Mouse (Mus musculus): ENCODE results near the gene Rtcb. TPM values are rescaled to one million over a fixed set of nuclear protein-coding genes. Genes with fewer than 3 reads are reported as not detected.
A peak's percentile ranks its signal among the peaks of the same experiment; 100 is the strongest.

Rtcb gene
- polyA plus RNA-seq, 1 experiment from 2014 or later = 164 TPM

GRCm38 (mm10) chr10:85968157-85968634, 10.6 kb upstream of the Rtcb start:
- no peak overlapping the region for H3K4me3 ChIP-seq (replicated peaks)
- H3K27ac ChIP-seq (replicated peaks) = no peak overlapping the region
- WGBS = 10% methylated on average over 7 of the region's 7 CpGs
- H3K9ac ChIP-seq (replicated peaks) = no peak overlapping the region
- H3K9me3 ChIP-seq (replicated peaks) = no peaks in the 10 kb centered on the region
- H3K4me2 ChIP-seq = no peak overlapping the region
- no peaks in the 10 kb centered on the region for H3K4me1 ChIP-seq
- no peaks in the 10 kb centered on the region for H3K27me3 ChIP-seq (replicated peaks)
- ATAC-seq (ENCODE audit: low FRiP score) = peak; percentile 82; the same call in 1 of the 2 replicates
- H3K36me3 ChIP-seq = no peaks in the 10 kb centered on the region

GRCm38 (mm10) chr10:85967411-85968156, 10.0 kb upstream of the Rtcb start:
- Histone ChIP-seq H3K9ac (replicated peaks) (no peak overlapping the region), H3K4me1 (no peaks in the 10 kb centered on the region), H3K4me3 (replicated peaks) (no peak overlapping the region), H3K27ac (replicated peaks) (no peak overlapping the region), H3K9me3 (replicated peaks) (no peaks in the 10 kb centered on the region), H3K27me3 (replicated peaks) (no peaks in the 10 kb centered on the region), H3K36me3 (no peaks in the 10 kb centered on the region), H3K4me2 (no peak overlapping the region)
- 65% methylated on average over 17 of the region's 17 CpGs for WGBS
- ATAC-seq (ENCODE audit: low FRiP score) = peak; percentile 41; the same call in 1 of the 2 replicates

GRCm38 (mm10) chr10:85966476-85966875, 8.9 kb upstream of the Rtcb start:
- no peaks in the 10 kb centered on the region for H3K4me1 ChIP-seq
- ATAC-seq (ENCODE audit: low FRiP score) = no peak

GRCm38 (mm10) chr10:85964316-85964715, 6.7 kb upstream of the Rtcb start:
- WGBS = 92% methylated on average over 7 of the region's 7 CpGs
- no peak for ATAC-seq (ENCODE audit: low FRiP score)
- no peak overlapping the region for H3K4me3 ChIP-seq (replicated peaks)
- H3K4me2 ChIP-seq = no peak overlapping the region
- H3K9me3 ChIP-seq (replicated peaks) = no peaks in the 10 kb centered on the region
- no peak overlapping the region for H3K27ac ChIP-seq (replicated peaks)
- H3K27me3 ChIP-seq (replicated peaks) = no peaks in the 10 kb centered on the region
- H3K4me1 ChIP-seq = no peaks in the 10 kb centered on the region
- H3K9ac ChIP-seq (replicated peaks) = no peak overlapping the region
- H3K36me3 ChIP-seq = no peaks in the 10 kb centered on the region

More at GRCm38 (mm10) chr10:85966476-85966875, 8.9 kb upstream of the Rtcb start:
- Histone ChIP-seq H3K27me3 (replicated peaks) (no peaks in the 10 kb centered on the region), H3K4me3 (replicated peaks) (no peak overlapping the region), H3K9ac (replicated peaks) (no peak overlapping the region), H3K36me3 (no peaks in the 10 kb centered on the region), H3K27ac (replicated peaks) (no peak overlapping the region), H3K9me3 (replicated peaks) (no peaks in the 10 kb centered on the region), H3K4me2 (no peak overlapping the region)
- 45% methylated on average over 2 of the region's 2 CpGs for WGBS

GRCm38 (mm10) chr10:85962897-85963296, 5.3 kb upstream of the Rtcb start:
- WGBS = 74% methylated on average over 9 of the region's 9 CpGs
- no peaks in the 10 kb centered on the region for H3K27me3 ChIP-seq (replicated peaks)

GRCm38 (mm10) chr10:85956871-85957419, 678 bp downstream of the Rtcb start:
- Histone ChIP-seq H3K4me2 (peak overlapping the region; percentile 75), H3K4me1 (peaks cover 28% of the 10 kb centered on the region), H3K4me3 (replicated peaks) (peak overlapping the region; percentile 84), H3K9me3 (replicated peaks) (no peaks in the 10 kb centered on the region), H3K9ac (replicated peaks) (peak overlapping the region; percentile 82), H3K36me3 (peaks cover 25% of the 10 kb centered on the region), H3K27me3 (replicated peaks) (no peaks in the 10 kb centered on the region), H3K27ac (replicated peaks) (peak overlapping the region; percentile 86)
- ATAC-seq (ENCODE audit: low FRiP score) = 0 out of 2 replicates have a peak, but pooled peaks have one; percentile 11
- WGBS = 6% methylated on average over 20 of the region's 20 CpGs

More at GRCm38 (mm10) chr10:85962897-85963296, 5.3 kb upstream of the Rtcb start:
- H3K9ac ChIP-seq (replicated peaks) = no peak overlapping the region
- no peak overlapping the region for H3K27ac ChIP-seq (replicated peaks)
- ATAC-seq (ENCODE audit: low FRiP score) = no peak
- no peak overlapping the region for H3K4me2 ChIP-seq
- no peaks in the 10 kb centered on the region for H3K9me3 ChIP-seq (replicated peaks)
- H3K36me3 ChIP-seq = no peaks in the 10 kb centered on the region
- no peak overlapping the region for H3K4me3 ChIP-seq (replicated peaks)
- no peaks in the 10 kb centered on the region for H3K4me1 ChIP-seq

GRCm38 (mm10) chr10:85954429-85954828, 3.2 kb downstream of the Rtcb start:
- no peaks in the 10 kb centered on the region for H3K9me3 ChIP-seq (replicated peaks)
- no peak overlapping the region for H3K9ac ChIP-seq (replicated peaks)
- WGBS = 77% methylated on average over 2 of the region's 2 CpGs
- no peak overlapping the region for H3K4me2 ChIP-seq
- peaks cover 28% of the 10 kb centered on the region for H3K4me1 ChIP-seq
- no peak overlapping the region for H3K4me3 ChIP-seq (replicated peaks)
- H3K27me3 ChIP-seq (replicated peaks) = no peaks in the 10 kb centered on the region
- H3K36me3 ChIP-seq = peaks cover 46% of the 10 kb centered on the region
- H3K27ac ChIP-seq (replicated peaks) = no peak overlapping the region
- ATAC-seq (ENCODE audit: low FRiP score) = no peak

GRCm38 (mm10) chr10:85953401-85953800, 4.2 kb downstream of the Rtcb start:
- ATAC-seq (ENCODE audit: low FRiP score) = no peak
- H3K36me3 ChIP-seq = peaks cover 55% of the 10 kb centered on the region
- 80% methylated on average over 3 of the region's 3 CpGs for WGBS
- H3K4me3 ChIP-seq (replicated peaks) = no peak overlapping the region
- H3K4me1 ChIP-seq = peaks cover 28% of the 10 kb centered on the region
- H3K9ac ChIP-seq (replicated peaks) = no peak overlapping the region
- H3K27ac ChIP-seq (replicated peaks) = no peak overlapping the region
- no peaks in the 10 kb centered on the region for H3K9me3 ChIP-seq (replicated peaks)
- no peak overlapping the region for H3K4me2 ChIP-seq
- H3K27me3 ChIP-seq (replicated peaks) = no peaks in the 10 kb centered on the region

- H3K27me3 ChIP-seq (replicated peaks) = no peaks in the 10 kb centered on the region
- no peak overlapping the region for H3K9ac ChIP-seq (replicated peaks)
- no peaks in the 10 kb centered on the region for H3K9me3 ChIP-seq (replicated peaks)
- ATAC-seq (ENCODE audit: low FRiP score) = no peak
- no peak overlapping the region for H3K27ac ChIP-seq (replicated peaks)
- H3K4me2 ChIP-seq = no peak overlapping the region
- H3K4me1 ChIP-seq = peaks cover 27% of the 10 kb centered on the region
- H3K36me3 ChIP-seq = peaks cover 65% of the 10 kb centered on the region
- 88% methylated on average over 6 of the region's 6 CpGs for WGBS
- H3K4me3 ChIP-seq (replicated peaks) = no peak overlapping the region
These were observed 5.7 kb downstream of the Rtcb start for GRCm38 (mm10) chr10:85951765-85952443.

GRCm38 (mm10) chr10:85948483-85949196, 9.0 kb downstream of the Rtcb start:
- Histone ChIP-seq H3K9ac (replicated peaks) (no peak overlapping the region), H3K4me1 (0 out of 2 replicates have a peak, but pooled peaks cover 4% of the 10 kb centered on the region), H3K27ac (replicated peaks) (peak overlapping the region; percentile 19), H3K27me3 (replicated peaks) (no peaks in the 10 kb centered on the region), H3K4me3 (replicated peaks) (no peak overlapping the region), H3K36me3 (peaks cover 80% of the 10 kb centered on the region), H3K4me2 (no peak overlapping the region), H3K9me3 (replicated peaks) (no peaks in the 10 kb centered on the region)
- ATAC-seq (ENCODE audit: low FRiP score) = peak; percentile 68; the same call in 1 of the 2 replicates
- 43% methylated on average over 8 of the region's 8 CpGs for WGBS

- no peaks in the 10 kb centered on the region for H3K27me3 ChIP-seq (replicated peaks)
- H3K27ac ChIP-seq (replicated peaks) = no peak overlapping the region
- no peaks in the 10 kb centered on the region for H3K9me3 ChIP-seq (replicated peaks)
- no peak overlapping the region for H3K4me2 ChIP-seq
- ATAC-seq (ENCODE audit: low FRiP score) = no peak
- H3K36me3 ChIP-seq = peaks cover 57% of the 10 kb centered on the region
- no peak overlapping the region for H3K9ac ChIP-seq (replicated peaks)
- H3K4me1 ChIP-seq = no peaks in the 10 kb centered on the region
- WGBS = 95% methylated on average over 6 of the region's 6 CpGs
- no peak overlapping the region for H3K4me3 ChIP-seq (replicated peaks)
These were observed 21.2 kb downstream of the Rtcb start for GRCm38 (mm10) chr10:85936280-85936965.
